Mouse (Mus musculus) erythroid progenitor cell, adult 5-6 weeks (primary cell): ENCODE results near the gene Tenm4. TPM values are rescaled to one million over a fixed set of nuclear protein-coding genes. Genes with fewer than 3 reads are reported as not detected.

Source experiments
- ATAC-seq: replicated peaks from 2 replicates; pipeline ENCODE4 v1.8.0; 2016; ENCODE audit warnings: moderate number of reproducible peaks, mild to moderate bottlenecking, moderate TSS enrichment, inconsistent platforms; ENCODE audit not compliant: poor library complexity, low FRiP score, severe bottlenecking
- total RNA-seq, 2 experiments: library from RNA; stranded (forward) in 1 of 2; stranded (reverse) in 1 of 2; fragments of 150-400 nt in 1 of 2; fragments of 186-747, 209-891 nt in 1 of 2; gene quantifications; 2 replicates each; pipeline versions ENCODE4 v1.2.3 to v1.2.4; 2015 to 2017; ENCODE audit warnings: low replicate concordance in 2 of 2

Tenm4 gene
- total RNA-seq, 2 experiments from 2014 or later = 0.23 to 1.7 TPM

GRCm38 (mm10) chr7:96844104-96844894 is 673.3 kb downstream of the Tenm4 start:
- ATAC-seq = no peak

- ATAC-seq = no peak
These were observed 681.7 kb downstream of the Tenm4 start for GRCm38 (mm10) chr7:96852781-96853180.

GRCm38 (mm10) chr7:96855867-96856406 is 684.9 kb downstream of the Tenm4 start:
- ATAC-seq = no peak

- ATAC-seq = no peak
These were observed 685.5 kb downstream of the Tenm4 start for GRCm38 (mm10) chr7:96856518-96856917.

GRCm38 (mm10) chr7:96859077-96859476 is 688.0 kb downstream of the Tenm4 start:
- ATAC-seq = no peak

GRCm38 (mm10) chr7:96859684-96860083 is 688.6 kb downstream of the Tenm4 start:
- ATAC-seq = no peak

GRCm38 (mm10) chr7:96860650-96861049 is 689.6 kb downstream of the Tenm4 start:
- no peak for ATAC-seq

GRCm38 (mm10) chr7:96864894-96865722 is 694.1 kb downstream of the Tenm4 start:
- no peak for ATAC-seq

GRCm38 (mm10) chr7:96869079-96869810 is 698.2 kb downstream of the Tenm4 start:
- no peak for ATAC-seq

- ATAC-seq = no peak
These were observed 699.4 kb downstream of the Tenm4 start for GRCm38 (mm10) chr7:96870473-96870872.

GRCm38 (mm10) chr7:96871031-96871430 is 700.0 kb downstream of the Tenm4 start:
- ATAC-seq = no peak

- ATAC-seq = no peak
These were observed 707.6 kb downstream of the Tenm4 start for GRCm38 (mm10) chr7:96878511-96879276.

GRCm38 (mm10) chr7:96879593-96879992 is 708.5 kb downstream of the Tenm4 start:
- ATAC-seq = no peak

GRCm38 (mm10) chr7:96880221-96880944 is 709.3 kb downstream of the Tenm4 start:
- ATAC-seq = no peak

- no peak for ATAC-seq
These were observed 712.3 kb downstream of the Tenm4 start for GRCm38 (mm10) chr7:96883297-96883696.

- ATAC-seq = no peak
These were observed 716.1 kb downstream of the Tenm4 start for GRCm38 (mm10) chr7:96887088-96887654.

GRCm38 (mm10) chr7:96889061-96890034 is 718.3 kb downstream of the Tenm4 start:
- ATAC-seq = no peak
